Mouse (Mus musculus): ENCODE measurements around the gene Unc13c.
A peak's percentile ranks its signal among the peaks of the same experiment; 100 is the strongest.

Unc13c gene

DNA sequence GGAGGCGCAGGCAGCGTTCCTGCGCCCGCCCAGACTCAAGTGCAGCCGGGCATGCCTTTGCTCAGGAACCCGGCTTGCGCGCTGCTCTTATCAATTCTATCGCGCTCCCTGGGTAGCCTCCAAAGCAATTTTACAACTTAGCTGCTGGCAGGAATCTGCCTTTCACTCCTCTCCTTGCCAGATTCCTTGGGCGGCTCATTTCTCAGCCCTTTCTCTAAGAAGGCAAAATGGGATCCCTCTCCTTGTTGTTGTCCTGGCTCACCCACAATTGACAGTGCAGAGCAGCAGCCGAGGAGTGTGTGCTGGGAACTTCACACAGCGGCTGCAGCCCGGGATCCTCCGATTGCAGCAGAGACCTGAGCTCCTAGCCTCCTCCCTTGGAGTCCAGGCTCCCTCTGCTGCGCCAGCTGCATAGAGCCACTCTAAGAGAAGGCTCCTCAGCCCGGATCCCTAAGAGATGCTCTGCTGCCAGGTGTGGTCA lies at the start of gene Unc13c:
Unc13c (minus strand) TSS at position 326 of the 481 bp plus-strand sequence.
- DNase-seq (ENCODE audit: low spot score in 2 of 2) = peak; percentile 25 to 42

DNA sequence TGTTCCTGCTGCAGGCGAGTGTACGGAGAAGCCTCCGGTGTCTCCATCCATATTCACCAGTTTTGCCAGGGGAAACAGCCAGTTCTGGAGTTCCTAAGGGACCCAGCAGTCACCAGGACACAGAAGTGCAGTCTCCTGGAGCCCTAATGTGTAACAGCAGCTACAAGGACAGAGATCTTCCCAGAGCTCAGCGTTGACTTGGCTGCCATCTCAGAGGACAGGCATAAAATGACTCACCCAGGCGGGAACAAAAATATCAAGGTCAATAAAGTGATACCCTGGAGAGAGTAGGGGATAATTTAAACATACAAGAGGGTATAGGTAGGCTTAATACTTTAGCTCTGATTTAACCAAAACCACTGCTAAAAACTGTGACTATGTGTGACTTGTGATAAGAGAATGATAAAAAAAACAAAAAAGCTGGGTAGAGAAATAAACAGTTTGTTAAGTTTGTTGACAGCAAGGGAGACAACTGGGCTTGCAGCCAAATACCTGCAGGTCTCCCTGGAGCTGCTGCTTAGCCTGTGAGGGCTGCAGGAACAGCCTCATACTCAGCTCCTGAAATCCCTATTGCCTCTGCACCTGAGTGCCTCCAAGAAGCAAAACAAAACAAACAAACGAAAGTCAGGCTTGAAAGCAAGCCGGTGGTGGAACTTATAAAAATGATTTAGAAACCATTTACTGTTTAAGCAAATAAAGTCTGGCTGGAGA lies 39.4 kb upstream of the Unc13c start:
- DNase-seq (ENCODE audit: low spot score in 2 of 2) = no peak

DNA sequence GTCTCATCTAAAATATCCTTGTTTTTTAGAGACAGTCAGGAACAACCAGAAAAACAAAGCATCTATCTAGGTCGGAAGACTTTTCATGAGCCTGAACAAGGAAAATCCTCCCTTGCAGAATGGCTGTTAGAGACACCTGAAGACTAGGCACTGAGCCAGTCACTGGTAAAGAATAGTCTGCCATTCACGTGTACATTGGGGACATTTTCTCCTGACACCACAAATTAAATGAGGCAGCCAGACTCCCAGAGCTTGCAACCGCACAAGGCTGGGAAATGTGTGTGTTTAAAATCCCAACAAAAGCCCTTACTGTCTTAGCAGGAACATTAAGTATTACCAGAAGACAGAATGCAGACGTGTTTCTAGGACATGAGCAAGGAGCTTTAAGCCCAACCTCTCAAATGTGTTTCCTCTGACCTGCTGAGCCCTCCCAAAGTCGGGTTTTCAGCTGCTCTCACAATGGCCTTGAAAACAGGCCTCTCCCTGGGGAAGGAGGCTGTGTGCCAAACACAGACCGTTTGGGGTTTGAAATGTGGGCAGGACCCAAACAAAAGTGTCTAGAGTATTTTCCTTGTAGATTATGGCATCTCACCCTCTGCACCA lies 33.7 kb upstream of the Unc13c start:
- DNase-seq (ENCODE audit: low spot score in 2 of 2) = no peak

DNA sequence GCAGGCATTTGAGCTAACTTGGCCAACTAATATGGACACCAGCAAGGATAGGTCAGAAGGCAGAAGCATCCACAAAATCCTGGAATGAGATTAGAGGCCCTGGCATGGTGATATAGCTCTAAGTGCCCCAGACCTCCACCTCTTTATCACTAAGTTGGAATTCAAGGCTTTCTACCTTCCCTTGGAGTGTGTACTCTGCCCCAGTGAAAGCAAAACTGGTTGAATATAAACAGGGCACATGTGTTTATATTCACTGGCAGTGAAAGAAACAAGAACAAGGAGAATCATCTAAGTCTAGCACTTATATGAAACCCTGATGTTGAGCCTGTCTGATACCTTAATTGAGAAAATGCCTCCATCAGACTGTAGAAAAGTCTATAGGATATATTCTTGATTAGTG lies 19.3 kb upstream of the Unc13c start:
- DNase-seq (ENCODE audit: low spot score in 2 of 2) = no peak

DNA sequence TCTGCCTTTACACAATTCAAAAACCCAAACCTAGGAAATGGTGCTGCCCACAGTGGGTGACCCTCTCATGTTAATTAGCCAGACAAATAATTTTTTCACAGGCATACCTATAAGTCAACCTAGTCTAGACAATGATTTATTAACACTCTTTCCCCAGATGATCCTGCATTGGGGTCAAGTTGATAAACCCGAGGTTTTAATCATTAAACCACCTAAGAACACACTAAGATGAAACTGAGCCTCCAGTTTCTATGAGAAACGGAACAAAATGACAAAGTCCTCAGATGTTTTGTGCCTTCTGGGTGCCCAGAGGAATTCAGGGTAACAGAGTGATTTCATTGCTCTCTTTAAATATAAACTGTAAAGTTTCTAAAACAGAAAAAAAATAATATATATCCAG lies 18.5 kb upstream of the Unc13c start:
- no peak for DNase-seq (ENCODE audit: low spot score in 2 of 2)

DNA sequence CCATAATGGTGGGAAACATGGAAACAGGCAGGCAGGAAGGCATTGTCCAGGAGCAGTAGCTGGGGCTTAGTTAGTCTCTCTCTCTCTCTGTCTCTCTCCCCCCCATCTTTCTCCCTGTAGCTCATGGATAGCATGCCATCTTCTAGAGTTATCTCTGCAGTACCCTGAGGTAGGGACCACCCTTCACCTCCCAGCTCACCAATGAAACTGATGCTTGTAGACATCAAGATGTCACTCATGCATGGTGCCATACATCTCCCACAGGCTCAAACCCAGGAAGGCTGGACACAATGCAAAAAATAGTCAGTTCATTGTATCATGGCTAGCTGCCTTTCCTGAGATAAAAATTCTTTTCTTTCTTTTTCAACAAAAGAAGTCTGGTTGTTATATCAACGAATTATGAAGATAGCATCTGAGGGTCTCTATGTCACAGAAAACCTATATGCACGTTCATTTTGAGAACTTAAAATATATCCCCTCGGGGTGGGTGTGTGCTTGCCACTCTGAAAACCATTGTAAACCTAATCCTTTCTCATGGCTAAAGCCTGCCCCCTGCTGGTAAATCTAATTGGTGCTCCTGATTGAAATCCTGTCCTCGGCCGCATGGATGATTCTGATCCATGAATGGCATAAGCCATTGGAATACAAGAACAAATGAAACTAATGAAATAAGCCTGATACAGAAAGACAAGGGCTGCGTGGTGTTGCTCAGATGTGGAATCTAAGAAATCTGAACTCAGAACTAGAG lies 14.0 kb upstream of the Unc13c start:
- peak; percentile 73 to 86 for DNase-seq (ENCODE audit: low spot score in 2 of 2)

DNA sequence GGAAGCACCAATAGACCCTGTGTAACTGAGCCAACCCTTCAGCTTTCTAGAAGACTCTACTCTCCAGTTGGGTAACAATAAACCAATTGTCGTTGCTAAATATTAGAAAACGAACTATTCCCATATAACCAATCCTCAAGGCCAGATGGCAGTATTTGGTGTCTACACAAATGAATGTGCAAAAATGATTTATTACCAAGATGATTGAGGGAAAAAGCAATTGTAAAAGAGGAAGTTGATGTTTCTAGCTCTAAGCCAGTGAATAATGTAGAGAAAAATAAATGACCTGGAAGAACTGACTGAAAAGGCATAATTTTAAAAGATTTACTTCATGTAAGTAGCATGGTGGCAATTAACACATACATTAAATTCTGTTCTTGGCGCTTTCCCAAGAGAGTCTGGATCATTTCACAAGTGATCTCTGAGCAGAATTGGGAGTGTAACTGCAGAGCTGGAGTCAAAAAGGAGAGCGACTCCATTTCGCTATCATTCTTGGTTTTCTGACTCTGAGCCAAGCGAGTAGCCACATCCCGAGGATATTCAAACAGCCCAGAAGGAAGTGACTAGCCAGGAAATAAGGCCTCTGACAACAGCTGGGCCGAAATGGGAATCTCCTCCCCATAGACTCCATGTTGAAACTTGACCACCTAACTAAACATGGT lies 3.7 kb upstream of the Unc13c start:
- DNase-seq (ENCODE audit: low spot score in 2 of 2) = no peak

DNA sequence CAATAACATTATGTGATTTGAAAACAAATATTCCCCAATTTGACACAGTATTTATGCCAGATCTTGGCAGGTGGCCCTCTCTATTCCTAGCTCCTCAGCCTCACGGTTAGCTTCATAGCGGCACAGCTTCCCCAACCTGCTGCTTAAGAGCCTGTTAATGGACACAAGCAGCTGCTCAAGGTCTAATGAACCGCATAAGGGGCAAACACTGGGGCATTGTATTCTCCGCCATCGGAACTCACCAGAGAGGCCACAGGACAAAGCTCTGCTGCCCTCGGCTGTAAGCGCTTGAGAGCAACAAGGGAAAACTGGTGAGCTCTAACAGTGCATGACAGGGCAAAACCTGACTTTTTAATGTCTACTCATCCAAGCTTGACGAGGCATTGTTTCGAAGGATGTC lies 2.0 kb upstream of the Unc13c start:
- DNase-seq (ENCODE audit: low spot score in 2 of 2) = peak in 1 of 2 experiments; percentile 18

DNA sequence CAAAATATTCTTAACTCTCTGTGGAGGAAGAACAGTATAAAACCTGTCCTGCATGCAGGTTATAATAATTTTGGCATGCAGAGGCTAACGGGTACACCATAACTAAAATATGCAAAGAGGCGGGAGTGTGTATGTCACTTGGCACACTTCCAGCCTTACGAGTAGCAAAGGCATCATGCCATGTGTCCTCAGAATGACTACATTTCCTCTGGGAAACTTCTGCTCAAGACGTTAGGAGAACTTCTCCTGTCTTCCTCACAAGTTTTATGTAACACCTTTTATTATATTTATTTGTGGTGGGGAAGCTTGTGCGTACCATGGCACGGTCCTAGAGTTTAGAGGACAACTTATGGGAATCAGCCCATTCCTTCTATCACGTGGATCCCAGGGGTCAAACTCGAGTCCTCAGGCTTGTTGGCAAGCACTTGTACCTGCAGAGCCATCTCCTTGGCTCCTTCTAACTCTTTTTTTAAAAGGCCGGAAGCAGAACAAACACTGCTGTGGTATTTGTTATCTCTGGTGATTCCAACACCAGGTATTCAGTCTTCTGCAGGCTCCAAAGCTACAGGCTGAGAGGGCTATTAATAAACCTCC lies 3.3 kb downstream of the Unc13c start:
- DNase-seq (ENCODE audit: low spot score in 2 of 2) = no peak

DNA sequence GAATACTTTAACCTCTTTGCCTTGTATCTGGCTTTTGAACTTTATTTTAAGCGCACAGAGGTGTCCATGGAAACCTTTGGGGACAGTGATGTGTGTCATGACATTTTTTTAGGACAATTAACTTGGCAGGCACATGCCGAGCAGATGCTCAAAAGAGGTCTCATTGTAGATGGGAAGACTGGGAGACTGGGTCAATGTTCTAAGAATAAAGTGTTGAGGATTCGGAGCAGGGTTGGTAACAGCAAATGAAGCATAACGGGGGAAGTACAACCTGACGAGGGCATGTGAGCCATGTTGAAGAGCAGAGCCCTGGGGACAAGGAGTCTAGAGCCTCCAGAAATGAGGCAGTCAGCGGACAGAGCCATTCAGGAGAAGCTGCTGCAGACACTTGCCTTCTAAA lies 6.3 kb downstream of the Unc13c start:
- DNase-seq (ENCODE audit: low spot score in 2 of 2) = no peak

DNA sequence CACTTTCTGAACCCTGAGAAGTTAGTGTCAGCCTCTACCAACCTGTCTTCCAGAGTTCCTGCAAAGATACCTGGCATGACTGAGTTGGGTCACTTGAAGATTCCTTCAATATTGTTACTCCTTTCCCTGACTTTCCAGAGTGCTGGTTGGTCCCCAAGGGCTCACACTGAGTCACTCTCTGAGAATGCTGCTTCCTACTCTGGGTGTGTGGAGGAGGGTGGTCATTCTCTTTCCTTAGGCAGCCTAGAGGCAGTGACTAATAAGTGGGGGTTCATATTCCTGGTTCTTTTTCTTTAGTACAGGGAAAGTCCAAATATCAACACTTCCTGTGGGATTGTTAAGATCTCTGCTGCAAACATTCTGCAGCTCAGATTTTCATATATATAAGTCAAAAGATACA lies 16.4 kb downstream of the Unc13c start:
- DNase-seq (ENCODE audit: low spot score in 2 of 2) = no peak

DNA sequence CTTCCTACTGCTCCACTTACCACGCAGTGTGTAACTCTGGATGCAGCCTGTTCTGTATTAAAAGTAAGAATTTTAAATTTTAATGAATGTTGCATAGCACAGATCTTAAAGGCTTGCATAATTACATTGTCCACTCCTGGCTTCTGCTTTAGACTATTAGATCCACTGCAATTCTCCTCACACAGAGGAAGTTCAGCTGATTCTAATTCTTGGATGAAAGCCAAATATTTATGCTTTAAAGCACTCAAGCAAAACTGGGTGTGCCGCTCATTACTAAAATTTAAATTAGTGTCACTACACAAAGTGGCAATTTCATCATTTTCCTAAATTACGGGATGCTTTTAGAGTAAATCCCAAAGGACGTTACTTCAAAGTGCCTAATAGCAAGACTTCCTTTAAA lies 17.2 kb downstream of the Unc13c start:
- DNase-seq (ENCODE audit: low spot score in 2 of 2) = no peak

DNA sequence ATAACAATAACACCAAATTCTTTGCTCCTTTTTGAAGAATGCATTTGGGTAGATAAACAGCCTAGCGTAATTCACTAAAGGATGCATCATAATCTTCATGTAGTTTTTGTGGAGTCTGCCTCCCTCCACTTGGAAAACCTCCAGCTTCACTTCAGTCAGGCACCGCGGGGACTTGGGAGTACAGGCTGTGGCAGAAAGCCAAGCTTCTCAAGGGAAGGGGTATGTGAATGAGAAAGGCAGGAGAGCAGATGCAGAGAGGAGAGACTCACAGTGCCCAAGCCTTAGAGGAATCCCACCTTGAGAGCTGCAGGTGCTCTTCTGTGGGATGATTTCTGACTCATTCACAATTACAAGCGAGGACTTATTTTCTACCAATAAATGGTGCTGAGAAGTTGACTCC lies 33.9 kb downstream of the Unc13c start:
- peak in 1 of 2 experiments; percentile 57 for DNase-seq (ENCODE audit: low spot score in 2 of 2)

DNA sequence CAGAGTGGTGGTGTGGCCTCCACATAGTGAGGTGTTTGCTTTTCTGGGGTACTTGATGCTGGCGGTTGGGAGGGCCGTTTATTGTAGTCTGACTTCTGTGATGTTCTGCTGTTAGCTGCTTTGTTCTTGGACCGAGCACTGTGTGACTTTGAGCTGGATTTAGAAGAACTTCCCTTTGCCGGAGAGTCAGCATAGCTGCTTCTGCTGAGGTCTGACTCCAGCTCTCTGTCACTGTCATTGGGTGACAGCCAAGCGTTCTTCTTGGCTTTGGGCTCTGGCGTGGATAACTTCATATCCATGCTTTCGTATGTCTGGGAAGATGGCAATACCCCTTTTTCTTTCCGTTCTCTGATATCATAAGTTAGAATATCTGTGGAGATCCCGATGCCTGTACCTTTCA lies 36.8 kb downstream of the Unc13c start:
- no peak for DNase-seq (ENCODE audit: low spot score in 2 of 2)

DNA sequence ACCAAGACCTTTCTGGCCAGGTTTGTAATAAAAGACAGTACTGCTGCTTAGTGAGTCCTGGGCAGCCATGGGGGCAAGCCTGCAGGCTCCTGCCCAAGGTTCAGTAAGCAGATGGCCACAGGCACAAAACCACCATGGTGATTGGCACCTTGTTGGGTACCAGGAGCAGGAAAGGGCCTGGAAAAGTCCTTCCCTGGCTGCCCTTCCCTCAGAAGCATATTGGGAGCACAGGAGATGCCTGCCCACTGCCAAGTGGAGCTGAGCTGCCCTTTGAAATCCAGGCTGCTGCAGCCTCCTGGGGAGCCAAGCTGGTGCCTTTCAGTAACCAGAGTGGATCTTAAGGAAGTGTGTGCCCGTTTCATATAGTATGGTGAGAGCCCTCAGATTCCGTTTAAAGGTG lies 41.5 kb downstream of the Unc13c start:
- DNase-seq (ENCODE audit: low spot score in 2 of 2) = peak in 1 of 2 experiments; percentile 42

DNA sequence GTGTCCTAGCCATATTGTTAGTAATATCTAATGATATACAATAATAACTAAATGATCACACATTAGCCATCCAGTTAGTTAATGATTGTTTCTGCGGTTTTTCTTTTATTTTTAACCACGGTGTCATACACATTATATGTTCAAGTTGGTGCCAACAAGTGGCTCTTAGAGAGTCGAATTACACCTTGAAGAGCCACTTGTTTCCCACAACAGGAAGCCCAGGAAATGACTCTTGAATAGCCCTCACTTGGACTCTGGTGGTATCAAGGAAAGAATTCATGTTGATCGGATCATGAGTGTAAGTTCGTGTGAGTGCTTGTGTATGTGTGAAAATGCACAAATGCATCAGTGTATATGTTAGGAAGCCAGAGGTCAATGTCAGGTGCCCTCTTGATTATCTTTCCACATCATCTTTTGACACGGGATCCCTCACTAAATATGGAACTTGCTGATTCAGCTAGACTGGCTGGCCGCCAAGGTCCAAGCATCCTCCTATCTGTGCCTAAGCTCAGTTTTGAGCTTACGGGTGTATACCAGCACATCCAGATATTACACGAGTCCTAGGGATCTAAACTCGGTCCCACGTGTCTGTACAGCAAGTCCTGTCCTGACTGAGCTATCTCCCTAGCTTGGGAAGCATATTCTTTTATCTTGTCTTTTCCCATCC lies 46.2 kb downstream of the Unc13c start:
- DNase-seq (ENCODE audit: low spot score in 2 of 2) = no peak

DNA sequence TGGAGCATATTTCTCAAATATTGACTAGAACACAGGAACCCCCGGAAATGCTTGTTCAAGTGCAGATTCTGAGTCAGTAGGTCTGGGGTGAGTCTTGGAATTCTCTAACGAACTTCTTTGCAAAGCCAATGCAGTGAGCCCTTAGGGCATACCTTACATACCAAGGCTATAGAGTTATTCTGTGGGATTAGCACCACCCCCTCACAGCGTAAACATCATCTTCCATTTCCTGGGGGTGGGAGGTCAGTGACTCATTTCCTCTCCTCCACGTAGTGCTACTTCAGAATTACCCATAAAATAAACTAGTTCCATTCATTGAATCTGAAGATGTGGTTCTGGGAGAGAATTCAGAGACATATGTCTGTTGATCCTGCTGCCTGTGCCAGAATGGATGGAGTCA lies 62.8 kb downstream of the Unc13c start:
- DNase-seq (ENCODE audit: low spot score in 2 of 2) = no peak

DNA sequence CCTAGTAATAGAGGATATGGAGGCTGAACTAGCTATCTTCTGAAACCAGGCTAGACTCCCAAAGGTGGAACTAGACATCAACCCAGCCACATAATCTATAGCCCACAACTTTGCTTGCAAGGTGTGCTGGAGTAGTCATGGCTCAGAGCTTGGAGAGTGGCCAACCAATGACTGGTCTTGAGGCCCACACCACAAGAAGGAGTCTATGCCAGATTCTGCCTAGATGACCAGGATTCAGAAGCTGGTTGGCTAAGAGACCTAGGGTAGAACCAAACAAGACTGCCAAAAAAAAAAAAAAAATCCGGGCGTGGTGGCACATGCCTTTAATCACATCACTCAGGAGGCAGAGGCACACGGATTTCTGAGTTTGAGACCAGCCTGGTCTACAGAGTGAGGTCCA lies 70.2 kb downstream of the Unc13c start:
- no peak for DNase-seq (ENCODE audit: low spot score in 2 of 2)

DNA sequence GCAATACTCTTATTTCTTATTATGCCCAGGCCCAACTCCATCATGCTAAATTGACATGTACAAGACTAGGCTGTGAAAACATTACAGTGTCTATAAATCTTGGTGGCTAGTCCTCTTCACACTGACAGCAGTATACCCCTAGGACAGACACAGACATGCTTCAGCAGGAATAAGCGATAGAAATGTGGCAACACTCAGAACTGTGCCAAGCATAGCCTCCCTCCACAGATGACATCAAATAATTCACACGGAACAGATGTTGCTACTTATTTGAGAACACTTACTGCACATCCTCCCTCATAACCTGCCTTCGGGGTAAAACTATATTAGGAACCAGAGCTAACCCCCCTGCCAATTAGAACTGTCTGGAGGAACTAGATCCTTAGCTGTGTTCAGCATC lies 72.6 kb downstream of the Unc13c start:
- DNase-seq (ENCODE audit: low spot score in 2 of 2) = no peak

DNA sequence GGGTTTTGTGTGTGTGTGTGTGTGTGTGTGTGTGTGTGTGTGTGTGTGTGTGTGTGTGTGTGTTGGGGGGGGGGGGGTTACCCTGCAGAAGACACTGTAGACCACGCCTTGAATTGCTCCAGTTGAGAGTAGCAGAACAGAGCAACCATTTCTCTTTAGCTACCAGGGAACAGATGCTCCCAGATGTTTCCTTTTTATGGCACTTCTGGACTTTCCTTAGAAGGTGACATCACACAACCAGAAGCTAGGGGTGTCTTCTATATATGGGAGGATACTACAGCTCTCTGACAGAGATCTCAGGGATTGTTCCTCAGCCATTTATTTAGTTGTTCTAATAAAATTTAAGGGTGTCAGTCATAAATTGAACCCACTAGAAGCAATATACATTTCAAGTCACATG lies 85.2 kb downstream of the Unc13c start:
- no peak for DNase-seq (ENCODE audit: low spot score in 2 of 2)

DNA sequence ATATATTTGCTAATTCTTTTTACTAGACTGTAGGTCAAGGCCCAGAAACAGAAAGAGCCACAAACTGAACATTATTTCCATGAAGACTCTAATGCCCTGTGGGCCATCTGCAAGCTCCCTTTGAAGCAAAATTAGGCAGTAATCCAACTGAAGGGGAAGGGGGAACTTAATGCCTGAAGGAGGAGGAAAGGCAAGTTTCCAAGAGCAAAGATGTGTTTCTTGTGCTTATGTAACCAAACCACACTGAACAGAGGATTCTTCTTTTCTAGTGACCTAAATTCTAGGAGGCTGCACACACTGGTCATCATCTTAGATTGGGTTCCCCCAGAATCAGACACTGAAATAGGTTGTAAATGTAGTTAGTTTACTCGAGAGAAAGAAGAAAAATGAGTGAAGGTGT lies 85.6 kb downstream of the Unc13c start:
- DNase-seq (ENCODE audit: low spot score in 2 of 2) = no peak
